Mouse (Mus musculus): ENCODE measurements at regions not wholly inside any gene's neighbourhood (a gene's known extent, or its start where the extent isn't known, plus 50 kb on each side); places are given as distances from the start of the nearest gene placed in this dataset.

DNA sequence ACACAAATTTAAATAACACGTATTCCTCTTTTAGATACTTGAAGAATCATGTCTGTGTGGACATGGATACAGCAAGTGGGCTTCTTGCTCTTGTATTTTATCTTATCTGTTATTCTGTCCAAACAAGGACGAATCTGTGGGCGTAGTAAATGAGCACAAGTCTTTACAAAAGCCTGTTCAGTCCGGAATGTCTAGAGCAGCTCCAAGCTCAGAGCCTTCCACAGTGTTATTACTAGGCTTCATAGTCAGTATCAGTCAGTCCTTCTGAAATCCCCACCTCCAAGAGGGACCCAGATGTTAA lies 52.2 kb upstream of the Nfe2l3 start:
- intact Hi-C loops (cut with DNase I): loop anchor here (5.0 to 10.0 kb wide), 4 partner anchors 127 to 845 kb away; partner anchors contain the start of gene Hoxa7
- DNase-seq (ENCODE audit: low spot score): no peak

DNA sequence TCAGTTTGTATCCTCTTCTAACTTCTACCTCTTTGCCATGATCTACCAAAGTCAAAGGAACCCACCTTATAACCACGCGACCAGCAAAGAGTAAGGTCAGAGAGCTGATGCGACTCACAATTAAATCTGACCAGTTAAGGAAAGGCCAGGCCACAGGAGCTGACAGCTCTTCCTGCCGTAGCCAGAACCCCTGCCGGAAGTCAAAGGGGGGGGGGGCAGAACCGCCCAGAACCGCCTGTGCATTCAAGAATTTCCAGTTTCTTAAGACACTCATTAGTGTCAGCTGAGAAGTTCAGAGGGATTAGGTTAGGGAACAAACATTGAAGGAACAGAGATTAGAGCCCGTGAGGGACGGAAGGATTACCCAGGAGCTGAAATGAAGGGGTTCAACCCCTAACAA lies 51.0 kb upstream of the Nfe2l3 start:
- no peak for DNase-seq (ENCODE audit: low spot score)
- intact Hi-C loops (cut with DNase I): loop anchor here (5.0 to 10.0 kb wide), 4 partner anchors 126 to 843 kb away; partner anchors contain the start of gene Hoxa7

Small RNA genes in the stretch of these regions (microRNA-seq; reads per million reads assigned to microRNA genes)
- 148 reads per million, percentile 63 among the genes with 10 or more reads in this experiment for gene Mir148a

All from heart, postnatal 25 days (tissue).